Mouse (Mus musculus): ENCODE measurements around the gene Fahd1.

Fahd1 gene

DNA sequence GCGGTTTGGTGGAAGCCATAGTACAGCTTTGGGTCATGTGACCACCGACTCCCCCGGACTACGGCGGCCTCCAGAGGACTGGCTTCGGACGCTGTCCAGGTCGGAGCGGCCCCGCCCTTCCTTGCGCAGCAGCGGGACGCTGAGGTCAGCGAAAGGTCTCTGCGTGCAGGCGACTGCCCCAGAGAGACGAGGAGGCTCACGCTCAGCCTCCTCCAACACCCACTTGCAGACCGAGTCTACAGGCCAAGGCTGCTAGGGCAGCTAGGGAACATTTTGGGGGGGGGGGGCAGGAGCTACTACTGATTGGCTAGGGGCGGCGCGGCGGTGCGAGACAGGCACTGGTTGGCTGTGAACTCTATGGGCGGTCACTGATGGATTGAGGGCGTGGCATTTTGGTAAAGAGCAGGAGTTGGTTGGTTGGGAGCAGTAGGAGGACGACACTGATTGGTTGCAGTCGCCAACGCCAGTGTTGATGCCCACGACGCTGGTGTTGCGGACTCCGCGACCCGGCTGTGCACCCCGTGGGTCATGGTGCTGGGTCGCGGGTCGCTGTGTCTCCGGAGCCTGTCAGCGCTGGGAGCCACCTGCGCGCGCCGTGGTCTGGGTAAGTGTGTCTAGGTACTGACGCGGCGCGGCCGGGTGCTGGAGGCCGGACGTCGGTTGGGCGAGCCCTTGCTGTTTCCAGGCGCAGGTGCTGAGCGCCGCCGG lies at the start of gene Fahd1:
Gene Fahd1 (minus strand): TSS at position 300 of the 708 bp plus-strand sequence.
- DNase-seq (ENCODE audit: low read depth, low spot score): peak; percentile 99

DNA sequence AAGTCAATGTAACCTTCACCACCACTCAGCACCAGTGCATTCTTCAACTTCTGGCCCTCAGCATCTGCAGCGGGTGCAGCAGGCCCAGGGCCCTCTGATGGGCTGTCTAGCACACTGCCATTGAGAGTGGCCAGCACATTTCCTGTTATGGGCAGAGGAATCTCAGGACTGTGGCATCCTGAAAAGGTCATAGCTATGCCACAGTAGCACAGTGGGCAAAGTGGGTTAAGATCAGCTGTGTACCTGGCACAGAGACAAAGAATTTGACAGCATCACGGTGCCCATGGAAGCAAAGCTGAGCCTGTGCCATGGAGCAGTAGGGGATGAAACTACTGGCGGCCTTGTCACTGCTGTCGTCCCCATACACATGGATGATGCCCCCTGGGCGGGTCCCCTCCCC lies 49.0 kb upstream of the Fahd1 start:
- no peak for DNase-seq (ENCODE audit: low read depth, low spot score)

DNA sequence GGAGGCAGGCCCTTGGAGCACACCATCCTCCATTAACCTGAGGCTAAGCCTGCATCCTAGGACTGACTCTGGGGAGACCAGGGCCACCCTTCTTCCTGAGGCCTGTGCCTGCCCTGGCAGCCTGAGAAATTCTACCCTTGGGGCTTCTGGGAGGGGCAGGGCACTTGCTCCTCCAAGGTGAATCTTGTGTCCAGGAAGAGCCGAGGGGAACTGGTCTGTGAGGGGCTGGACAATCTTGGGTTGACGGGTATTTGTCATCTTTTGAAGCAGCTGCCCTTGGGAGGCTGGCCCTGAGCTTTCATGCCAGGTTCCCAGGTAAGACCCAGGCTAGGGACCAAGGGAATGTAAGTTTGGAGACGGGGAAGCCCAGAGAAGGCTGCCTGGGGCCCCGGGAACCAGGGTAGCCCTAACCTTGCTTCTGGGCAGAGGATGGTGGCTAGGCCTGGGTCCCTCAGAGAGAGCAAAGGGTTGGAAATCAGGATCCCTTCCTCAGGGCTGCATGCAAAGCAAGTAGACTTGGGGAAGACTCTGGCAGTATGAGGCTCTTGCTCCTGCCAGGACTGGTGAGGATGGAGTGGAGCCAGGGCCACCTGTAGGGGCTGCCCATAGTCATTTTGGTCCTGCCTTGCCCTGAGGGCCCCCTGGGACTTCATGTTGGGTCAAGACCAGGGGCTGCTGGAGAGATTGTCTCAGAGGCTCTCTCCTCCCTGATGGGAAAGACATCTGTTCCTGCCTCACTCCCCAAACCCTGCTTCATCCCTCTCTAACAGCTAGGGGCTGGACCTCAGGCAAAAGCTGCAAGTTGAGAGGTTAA lies 48.1 kb upstream of the Fahd1 start:
- no peak for DNase-seq (ENCODE audit: low read depth, low spot score)

DNA sequence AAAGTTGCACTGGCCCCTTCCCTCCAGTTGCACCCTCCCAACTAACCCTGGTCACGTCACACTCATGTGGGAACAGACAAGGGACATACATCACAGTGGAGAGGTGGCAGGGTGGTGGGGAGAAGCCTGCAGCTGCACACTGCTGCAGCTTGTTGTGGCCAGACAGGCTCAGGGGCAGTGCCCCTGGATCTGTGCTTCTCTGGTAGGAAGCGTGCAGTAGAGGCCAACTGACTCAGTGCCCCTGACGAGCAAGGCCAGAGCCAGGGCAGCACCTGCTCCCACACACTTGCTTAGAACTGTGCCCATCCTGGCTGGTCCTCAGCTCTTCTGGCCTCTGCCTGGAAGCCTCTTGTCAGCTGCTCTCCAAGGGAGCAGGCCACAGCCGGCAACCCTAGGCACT lies 47.4 kb upstream of the Fahd1 start:
- no peak for DNase-seq (ENCODE audit: low read depth, low spot score)

DNA sequence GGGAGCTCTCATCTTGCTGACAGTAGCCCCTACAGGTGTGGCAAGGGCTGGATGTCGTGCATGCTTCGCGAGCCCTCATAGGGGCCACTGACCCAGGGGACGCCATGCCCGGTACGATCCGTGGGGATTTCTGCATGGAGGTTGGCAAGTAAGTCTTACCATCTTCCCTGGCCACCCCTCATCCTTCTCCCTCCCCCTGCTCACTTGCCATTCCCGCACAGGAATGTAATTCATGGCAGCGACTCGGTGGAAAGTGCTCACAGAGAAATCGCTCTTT lies 46.8 kb upstream of the Fahd1 start:
- DNase-seq (ENCODE audit: low read depth, low spot score): no peak

DNA sequence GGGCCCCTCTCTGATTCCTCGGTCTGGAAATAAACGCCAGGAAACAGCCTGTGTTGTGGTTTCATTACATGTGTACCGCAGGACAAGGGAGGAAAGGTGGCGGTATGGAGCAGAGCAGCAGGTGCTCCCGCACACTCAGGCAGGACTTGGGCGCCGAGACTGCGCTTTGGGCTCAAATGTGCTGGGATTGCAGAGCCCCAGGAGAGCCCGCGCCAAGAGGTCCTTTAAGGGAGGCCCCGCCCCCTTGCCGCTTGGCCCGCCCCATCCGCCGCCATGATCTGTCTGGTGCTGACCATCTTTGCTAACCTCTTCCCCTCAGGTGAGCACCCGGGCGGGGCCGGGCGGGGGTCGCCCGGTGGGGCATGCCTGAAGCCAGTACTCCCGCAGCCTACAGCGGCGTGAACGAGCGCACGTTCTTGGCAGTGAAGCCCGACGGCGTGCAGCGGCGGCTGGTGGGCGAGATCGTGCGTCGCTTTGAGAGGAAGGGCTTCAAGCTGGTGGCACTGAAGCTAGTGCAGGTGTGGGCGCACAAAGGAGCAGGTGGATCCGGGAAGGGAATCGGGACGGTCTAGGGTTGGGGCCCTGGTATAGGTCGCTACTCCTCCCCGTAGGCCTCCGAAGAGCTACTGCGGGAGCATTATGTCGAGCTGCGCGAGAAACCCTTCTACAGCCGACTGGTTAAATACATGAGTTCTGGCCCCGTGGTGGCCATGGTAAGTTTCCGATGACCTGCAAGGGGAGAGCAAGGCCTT lies 46.3 kb upstream of the Fahd1 start, which contains the start of gene Nme3:
Gene Nme3 (plus strand): TSS at position 260 of the 752 bp plus-strand sequence.
- DNase-seq (ENCODE audit: low read depth, low spot score): peak; percentile 89

DNA sequence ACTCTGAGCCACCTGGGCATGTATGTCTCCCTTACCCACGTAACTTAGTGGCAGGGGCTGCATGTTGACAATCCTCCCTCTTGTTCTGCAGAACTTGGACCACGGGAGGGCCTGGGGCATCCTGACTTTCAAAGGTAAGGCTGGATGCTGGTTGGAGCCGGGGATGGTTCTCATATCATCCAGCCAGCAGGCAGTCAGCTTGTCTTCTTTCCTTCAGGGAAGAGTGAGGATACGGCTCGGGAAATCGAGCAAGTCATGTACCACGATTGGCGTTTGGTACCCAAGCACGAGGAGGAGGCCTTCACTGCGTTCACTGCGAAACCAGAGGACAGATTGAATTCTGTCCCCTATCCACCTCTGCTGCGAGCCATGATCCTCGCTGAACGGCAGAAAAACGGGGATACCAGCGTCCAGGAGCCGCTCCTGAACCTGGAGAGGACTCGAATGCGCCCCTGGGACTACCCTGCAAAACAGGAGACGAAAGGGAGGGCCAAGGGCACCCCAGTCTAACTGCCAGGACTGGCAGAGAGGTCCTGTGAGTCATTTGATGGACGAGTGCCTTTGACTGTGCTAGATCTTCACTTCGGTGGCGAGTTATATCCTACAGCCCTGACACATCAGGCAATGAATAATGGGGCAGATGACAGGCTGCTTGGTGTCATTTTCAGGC lies 45.5 kb upstream of the Fahd1 start:
- no peak for DNase-seq (ENCODE audit: low read depth, low spot score)

DNA sequence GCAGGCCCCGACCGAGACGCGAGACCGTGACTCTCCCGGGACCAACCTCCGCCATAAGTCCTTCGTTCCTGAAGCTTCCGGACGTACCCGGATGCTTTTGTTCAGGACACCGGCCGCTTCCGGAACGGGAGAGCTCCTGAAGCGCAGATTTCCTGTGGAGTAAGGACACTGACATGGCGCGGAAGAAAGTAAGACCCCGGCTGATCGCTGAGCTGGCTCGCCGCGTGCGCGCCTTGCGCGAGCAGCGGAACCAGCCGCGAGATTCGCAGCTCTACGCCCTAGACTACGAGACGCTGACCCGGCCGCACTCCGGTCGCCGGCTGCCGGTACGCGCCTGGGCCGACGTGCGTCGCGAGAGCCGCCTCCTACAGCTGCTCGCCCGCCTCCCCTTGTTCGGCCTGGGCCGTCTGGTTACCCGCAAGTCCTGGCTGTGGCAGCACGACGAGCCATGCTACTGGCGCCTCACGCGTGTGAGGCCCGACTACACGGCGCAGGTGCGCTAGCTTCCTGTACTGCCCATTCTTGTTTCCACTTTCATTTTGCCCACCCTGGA lies 44.9 kb upstream of the Fahd1 start, which contains the start of the genes Eme2 and Mrps34:
Gene Eme2 (minus strand): TSS at position 93 of the 553 bp plus-strand sequence.
Gene Mrps34 (plus strand): TSS at position 122 of the 553 bp plus-strand sequence.
- peak; percentile 90 for DNase-seq (ENCODE audit: low read depth, low spot score)

DNA sequence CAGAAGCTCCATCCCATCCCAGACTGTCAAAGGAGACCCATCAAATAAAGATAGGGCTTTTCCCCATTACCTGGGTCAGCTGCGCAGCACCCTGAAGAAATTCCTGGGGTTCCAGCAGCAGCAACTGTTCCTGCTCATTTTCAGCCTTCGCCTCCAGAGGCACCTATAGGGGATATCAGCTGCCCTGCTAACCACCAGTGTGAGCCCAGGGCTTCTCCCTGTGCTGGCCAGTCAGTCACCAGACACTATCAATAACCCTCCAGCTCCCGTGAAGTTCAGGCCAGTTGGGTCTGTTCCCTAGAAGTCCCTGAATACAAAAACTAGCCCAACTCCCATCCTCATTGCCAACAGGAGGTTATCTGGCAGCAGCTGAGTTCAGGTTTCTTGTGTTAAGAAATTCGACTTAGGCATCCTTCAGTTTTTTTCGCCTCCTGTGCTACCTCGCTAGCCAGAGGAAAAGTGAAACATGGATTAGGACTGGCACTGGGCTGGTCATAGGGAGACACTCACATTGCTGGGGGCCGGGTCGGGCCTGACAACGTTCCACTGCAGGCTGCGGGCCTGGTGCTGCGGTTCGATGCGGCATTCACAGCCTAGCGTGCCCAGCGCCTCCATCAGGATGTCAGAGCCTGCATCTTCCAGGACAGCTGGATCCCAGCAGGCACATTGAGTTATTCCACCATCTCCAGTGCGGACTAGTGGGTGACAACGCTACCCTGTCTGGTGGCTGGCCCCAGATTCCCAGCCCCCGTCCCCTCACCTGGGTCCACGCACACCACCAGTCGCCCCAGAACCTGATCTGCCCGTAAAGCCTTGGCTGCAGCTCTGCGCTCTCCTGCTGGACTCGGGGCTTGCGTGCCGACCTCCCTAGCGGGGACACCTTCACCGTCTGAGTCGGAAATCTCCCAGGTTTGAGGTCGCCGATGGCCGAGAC lies 44.2 kb upstream of the Fahd1 start:
- peak; percentile 27 for DNase-seq (ENCODE audit: low read depth, low spot score)

DNA sequence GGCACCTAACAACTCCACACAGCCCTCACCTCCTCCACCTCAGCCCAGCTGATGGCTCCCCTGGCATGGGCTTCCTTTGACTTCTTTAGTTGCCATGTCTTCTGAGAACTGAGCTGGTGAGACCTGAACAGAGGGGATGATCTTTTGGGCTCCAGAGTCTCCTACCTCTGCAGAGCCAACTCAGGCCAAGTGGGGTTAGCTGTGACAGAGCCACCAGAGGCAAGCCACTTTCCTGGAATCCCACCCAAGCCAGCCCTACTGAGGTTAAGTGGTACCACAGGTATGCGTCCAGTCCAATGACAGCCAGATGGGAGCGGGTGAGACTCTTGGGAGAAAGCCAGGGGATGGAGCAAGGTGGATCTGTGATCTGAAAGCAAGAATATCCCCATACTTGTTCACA lies 43.1 kb upstream of the Fahd1 start:
- no peak for DNase-seq (ENCODE audit: low read depth, low spot score)

DNA sequence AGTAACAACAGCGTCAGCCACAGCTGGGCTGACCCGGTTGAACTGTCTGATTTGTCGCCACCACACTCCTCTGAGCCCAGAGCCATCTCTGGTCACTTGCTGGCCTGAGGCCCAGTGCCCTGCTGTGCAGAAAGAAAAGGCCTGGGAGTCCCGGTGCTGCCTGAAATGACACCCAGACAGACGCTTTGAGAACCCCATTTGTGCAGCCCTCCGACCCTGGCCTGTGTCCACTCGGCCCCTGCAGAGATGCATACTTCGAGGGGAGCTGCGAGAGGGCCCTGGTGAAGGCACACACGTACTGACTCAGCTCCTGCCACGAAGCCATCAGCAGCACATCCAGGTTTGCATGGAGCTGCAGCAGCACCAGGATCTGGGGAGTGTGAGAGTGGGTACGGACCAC lies 42.6 kb upstream of the Fahd1 start:
- DNase-seq (ENCODE audit: low read depth, low spot score): no peak

DNA sequence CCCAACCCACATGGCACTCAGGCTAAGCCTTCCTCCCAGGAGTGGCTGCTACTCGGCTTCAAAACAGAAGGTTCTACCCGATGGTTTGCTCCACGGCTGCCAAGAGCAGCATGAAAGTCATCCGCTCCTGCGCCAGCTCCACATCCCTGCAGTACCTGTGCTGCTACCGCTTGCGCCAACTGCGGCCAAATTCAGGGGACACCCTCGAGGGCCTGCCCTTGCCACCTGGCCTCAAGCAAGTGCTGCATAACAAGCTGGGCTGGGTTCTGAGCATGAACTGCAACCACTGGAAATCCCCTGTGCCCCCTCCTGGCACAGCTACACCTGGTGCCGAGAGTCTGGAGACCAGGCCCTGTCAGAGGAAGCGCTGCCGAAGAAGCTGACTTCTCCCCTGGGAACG lies 41.2 kb upstream of the Fahd1 start:
- DNase-seq (ENCODE audit: low read depth, low spot score): peak; percentile 60

DNA sequence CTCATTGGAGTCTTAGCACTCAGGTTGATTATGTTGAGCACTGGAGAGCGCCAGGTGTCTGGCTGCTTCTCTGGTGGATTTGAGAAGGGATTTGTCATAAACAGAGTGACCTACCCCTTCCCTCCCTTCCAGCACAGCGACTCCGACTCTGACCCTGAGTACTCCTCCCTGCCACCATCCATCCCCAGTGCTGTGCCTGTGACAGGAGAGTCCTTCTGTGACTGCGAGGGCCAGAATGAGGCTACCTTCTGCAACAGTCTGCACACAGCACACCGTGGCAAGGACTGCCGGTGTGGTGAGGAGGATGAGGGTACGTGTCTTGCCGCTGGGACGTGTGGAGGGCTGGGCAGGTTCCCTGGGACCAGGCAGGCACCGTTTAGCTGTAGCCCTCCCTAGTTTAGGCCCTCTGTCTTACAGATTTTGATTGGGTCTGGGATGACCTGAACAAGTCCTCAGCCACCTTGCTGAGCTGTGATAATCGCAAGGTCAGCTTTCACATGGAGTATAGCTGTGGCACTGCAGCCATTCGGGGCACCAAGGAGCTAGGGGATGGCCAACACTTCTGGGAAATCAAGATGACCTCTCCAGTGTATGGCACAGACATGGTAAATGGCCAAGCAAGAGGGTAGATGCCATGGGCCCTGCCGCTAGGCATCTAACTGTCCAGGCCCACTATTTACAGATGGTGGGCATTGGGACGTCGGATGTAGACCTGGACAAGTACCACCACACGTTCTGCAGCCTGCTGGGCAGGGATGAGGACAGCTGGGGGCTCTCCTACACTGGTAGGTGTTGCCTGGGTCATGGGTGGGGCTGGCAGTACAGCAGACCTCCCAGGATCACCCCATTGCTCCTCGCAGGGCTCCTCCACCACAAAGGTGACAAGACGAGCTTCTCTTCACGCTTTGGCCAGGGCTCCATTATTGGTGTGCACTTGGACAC lies 40.3 kb upstream of the Fahd1 start:
- no peak for DNase-seq (ENCODE audit: low read depth, low spot score)

DNA sequence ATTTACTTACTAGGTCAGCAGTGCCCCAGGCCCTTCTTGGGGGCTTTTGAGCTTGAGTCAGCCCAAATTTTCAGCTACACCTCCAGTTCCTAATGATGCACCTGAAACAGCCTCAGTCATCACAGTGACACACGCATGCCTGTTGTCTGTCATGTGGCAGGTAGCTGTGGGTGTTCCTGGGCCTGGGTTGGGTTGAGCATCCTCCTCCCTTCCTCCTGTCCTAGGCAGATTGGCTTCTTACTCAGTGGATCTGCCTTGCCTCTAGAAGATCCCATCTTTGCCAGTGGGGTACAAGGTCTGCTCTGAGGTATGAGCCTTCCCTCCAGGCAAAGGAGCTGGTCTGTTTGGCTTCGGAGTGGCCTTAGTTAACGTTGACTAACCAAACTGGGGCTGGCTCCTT lies 38.7 kb upstream of the Fahd1 start:
- DNase-seq (ENCODE audit: low read depth, low spot score): no peak

DNA sequence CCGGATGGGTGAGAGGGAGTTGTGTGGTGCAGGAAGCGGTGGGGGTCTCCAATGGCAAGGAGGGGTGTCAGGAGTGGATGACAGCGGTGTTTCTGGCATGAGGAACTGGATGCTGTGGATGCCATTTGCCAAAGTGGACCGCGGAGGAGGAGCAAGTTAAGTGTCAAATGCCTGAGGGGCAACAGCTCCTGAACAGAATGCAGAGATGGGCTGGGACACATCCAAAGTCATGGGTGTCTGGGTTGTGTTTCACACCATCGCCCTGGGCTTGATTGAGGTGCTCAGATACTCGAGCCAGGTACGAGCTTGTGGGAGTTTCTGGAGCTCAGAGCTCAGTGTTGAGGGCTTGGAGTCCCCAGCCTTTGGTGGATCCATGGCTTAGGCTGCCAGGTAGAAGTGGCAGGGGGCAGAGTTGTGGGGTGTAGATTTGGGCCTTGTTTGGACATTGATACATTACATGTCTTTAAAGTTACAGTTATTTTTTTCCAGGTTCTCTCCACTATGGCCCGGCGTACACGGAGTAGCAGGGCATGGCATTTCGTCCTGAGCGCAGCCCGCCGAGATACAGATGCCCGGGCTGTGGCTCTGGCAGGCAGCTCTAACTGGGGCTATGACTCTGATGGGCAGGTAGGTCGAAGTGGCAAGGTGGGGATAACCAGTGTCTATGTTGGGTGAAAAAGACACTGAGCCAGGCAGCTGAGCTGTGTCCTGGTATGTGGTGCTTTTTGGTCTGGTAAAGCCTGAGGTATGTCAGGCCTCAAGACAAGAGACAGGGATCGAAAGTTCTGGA lies 37.3 kb upstream of the Fahd1 start:
- no peak for DNase-seq (ENCODE audit: low read depth, low spot score)

DNA sequence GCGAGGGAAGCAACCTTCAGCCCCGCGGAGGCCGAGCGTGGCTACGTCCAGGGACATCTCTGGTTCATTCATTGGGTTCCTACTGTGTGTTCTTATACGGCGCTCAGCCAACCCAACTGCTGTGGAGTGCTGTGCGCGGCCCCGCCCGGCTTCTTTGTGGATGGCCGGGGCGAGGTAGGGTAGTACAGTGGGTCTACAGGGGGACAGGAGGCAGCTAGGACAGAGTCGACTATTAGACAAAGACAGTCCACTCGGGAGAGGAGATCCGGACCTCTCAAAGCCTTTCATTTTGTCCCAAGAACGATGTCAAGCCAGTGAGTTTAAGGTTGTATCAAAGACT lies 36.7 kb upstream of the Fahd1 start:
- DNase-seq (ENCODE audit: low read depth, low spot score): no peak

DNA sequence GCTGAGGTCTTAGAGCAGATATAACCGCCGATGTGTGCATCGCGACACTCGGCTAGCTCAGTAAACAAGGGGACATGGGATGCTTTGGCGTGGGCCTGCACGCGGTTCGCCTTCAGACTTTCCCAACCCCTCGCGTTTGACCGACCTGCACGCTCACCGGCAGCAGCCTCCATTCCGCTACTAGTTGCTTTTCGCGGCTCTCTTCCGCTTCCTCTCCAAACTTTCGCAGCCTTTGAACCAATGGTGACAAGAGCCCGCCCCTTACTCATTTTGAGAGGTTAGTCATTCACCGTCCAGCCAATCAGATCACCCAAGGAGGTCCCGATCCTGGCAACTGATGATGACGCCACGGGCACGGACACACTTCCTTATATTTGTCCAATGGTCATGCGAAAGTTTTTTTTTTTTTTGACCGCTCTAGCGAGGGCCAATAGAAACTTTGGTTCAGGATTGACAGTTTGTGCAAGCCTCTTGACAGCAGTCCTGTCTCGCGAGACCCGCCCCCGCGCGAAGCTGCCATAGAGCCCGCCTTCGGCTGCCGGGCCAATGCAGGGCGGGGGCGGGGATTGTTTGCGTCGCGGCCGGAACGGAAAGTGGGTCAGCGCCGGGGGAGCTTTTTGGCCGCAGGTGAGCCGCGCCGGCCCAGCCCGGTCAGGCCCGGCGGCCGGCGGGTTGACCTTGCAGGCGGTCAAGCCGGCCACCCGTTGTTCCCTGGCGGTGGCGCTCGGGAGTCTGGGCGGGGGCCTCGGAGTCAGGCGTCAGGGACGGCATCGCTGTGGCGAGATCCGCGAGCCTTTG lies 36.2 kb upstream of the Fahd1 start, which contains the start of the genes Nubp2 and Spsb3:
Gene Nubp2 (minus strand): TSS at position 216 of the 798 bp plus-strand sequence.
Gene Spsb3 (plus strand): TSS at position 510 of the 798 bp plus-strand sequence.
- DNase-seq (ENCODE audit: low read depth, low spot score): peak; percentile 97

Data from A20 (cell line).